Mouse (Mus musculus) telencephalon, adult 2 months (tissue): ENCODE data around the gene Dpf2.

ENCODE experiments used
- DNase-seq: peaks from one replicate; pipeline ENCODE4 v3.0.0-alpha.2; 2011; ENCODE audit warnings: low read depth, low spot score

Gene Dpf2

DNA sequence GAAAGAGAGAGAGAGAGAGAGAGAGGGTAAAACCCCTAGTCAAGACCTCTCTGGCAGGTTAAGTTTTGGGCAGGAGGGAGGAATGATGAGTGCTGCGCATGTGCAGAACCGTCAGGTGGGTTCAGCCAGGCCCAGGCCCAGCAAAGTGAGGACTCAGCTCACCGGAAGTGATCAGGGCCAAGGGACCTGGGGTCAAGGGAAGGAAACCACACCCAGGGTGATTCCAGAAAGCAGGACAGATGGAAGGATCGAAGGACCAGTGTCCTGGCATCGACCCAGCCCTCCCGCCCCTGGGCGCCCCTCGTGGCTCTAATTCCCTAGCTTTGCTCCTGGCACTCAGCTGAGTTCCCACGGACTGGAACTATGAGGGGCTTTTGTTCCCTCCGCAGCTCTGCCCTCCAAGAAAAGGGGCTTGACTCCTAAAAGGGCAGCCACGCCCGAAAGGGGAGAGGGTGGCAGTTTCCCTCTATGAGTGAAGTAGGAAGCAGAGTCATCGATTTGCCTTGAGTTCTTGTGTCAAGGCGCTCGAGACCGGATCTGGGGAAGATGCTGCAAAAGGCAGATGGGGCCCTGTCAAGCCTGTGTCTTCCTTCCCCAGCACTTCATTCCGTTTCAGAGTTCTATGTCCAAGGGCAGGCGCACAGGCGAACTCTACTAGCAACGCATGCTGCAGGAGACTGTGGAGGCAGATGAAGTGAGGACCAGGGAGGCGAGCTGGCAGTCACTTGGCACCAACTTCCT lies 24.5 kb upstream of the Dpf2 start:
- DNase-seq = no peak

DNA sequence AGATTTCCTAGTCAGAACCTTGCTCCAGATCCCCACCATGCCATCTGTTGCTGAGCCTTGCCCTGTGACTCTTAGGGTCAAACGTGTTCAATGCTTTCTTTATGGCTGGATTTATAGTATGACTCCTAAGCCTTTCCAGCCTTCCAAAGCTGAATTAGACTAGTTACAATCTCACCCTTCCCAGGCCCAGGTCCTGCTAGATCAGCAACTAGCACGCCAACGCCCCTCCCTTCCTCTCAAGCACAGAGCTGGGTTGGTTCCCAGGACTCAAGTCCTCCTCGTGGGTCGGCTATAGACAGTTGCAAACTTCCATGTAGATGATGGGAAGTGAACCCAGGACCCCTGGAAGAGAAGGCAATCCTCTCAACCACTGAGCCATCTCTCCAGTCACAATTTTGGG lies 22.9 kb upstream of the Dpf2 start:
- no peak for DNase-seq

DNA sequence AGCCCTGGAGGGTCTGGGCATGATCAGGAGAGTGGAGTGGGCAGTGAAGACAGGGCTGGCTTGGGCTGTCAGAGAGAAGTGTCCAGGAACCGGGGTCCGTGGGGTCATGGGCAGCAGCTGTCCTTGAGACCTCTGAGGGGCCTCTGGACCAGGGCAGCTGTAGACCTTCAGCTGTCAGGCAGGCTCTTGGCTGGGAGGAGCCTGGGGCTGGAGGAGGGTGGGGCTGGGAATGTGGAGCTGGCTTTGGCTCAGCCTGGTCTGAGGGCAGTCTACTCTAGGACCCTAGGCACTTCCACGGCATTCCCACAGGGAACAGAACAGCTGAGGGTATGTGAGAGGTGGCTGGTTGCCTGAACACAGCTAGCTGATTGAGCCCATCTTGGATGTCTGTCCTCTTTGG lies 22.5 kb upstream of the Dpf2 start:
- DNase-seq = no peak

DNA sequence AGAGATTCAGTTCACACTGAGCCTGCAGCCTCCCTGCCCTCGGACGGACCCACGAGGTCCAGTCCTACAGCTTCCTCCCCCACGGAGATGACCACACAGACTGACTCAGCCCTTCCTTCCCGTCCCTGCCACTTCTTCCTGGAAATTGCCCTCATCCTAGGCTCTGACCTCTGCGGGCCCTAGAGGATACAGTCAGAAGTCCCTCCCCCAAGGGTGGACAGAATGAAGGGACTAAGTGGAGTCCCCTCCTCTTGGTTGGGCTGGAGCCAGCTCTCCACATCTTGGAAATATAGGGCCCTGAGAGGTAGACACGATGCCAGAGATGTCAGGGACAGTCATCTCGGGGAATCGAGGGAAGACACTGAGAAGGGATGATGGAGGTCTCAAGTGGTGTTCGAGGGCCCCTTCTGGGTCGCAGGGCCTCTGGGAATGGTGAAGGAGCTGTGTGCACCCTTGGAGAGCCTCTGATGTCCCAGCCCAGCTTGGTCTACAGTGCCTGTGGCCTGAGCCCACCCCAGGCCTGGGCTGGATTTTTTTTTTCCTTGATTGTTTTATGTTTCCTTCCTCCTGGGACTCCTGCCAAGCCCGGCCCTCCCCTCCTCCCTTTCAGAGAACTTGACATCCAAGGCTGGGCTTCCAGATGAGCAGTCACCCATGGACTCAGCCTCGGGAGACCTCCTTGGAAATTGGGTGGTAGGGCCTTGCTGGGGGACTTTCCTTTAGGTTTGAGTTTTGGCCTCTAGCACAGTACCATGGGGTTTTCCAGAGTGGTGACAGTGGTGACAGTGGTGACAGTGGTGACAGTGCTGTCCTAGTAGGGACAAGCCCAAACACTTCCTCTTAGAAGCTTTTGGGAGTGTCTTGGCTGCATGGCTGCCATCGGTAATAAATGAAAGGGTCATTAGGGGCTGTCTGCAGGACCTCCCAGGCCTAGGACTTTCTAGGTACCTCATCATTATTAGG lies 17.1 kb upstream of the Dpf2 start:
- no peak for DNase-seq

DNA sequence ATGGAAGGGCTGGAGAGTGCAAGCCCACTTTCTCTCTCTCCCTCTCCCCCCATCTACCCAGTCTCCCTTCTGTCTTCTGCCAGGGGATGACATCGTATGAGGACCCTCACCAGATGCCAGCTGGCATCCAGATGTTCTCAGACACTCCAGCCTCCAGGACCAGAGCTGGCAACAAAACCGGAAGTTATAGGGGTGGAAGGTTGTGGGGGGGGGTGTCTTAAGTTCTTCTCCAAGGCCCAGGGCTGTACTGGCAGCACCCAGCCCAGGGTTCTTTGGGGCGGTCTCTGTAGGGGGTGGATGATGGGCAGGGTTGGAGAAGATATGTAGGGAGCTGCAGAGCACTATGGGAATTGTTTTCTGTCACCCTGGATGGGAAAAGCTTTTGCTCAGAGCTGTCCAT lies 15.7 kb upstream of the Dpf2 start:
- no peak for DNase-seq

DNA sequence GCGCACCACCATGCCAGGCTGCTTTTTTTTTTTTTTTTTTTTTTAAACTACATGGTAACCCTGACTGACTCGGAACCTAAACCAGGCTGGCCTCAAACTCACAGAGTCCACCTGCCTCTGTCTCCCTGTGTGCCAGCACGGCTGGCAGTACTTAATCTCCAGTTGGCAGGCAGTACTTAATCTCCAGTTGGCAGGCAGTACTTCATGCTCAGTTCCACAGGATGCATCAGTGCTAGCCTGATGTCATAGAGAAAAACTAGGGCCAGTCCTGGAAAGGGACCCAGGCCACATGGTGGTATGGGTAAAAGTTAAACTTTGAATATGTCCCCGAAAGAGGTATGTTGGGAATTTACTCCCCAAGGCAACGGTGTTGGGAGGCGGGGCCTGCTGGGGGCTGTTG lies 15.3 kb upstream of the Dpf2 start:
- DNase-seq = no peak

DNA sequence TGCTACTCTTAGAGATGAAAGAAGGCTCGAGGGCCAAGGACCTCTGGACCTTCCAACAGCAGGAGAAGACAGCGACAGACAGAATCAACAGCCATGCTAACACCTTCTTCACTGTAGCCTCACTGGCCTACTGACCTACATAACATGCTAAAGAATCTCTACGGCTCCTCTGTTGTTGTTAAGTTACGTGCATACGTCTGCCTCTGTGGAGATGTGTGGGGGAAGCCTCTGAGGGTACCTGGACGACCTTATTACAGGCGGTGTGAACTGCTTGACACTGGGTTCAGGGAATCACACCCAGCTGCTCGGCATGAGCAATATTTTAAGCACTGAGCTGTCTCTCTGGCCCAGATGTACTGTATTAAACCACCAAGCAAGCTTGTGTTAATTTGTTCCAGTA lies 14.7 kb upstream of the Dpf2 start:
- no peak for DNase-seq

DNA sequence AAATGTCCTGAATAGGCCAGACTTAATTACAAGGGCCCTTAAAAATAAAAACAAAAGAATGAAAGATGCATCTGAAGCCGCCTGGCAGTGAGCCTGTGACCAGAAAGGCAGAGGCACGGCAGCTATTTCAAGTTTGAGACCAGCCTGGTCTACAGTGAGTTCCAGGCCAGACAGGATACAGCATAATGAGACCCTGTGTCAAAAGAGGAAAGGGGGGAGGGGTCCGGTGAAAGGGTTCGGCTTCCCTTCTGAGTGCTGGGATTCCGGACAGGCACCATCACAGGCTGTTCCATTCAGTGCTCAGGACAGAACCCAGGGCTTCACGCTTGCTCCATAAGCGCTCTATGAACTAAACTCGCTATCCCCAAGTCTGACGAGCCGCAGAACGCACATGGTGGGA lies 14.2 kb upstream of the Dpf2 start:
- no peak for DNase-seq

DNA sequence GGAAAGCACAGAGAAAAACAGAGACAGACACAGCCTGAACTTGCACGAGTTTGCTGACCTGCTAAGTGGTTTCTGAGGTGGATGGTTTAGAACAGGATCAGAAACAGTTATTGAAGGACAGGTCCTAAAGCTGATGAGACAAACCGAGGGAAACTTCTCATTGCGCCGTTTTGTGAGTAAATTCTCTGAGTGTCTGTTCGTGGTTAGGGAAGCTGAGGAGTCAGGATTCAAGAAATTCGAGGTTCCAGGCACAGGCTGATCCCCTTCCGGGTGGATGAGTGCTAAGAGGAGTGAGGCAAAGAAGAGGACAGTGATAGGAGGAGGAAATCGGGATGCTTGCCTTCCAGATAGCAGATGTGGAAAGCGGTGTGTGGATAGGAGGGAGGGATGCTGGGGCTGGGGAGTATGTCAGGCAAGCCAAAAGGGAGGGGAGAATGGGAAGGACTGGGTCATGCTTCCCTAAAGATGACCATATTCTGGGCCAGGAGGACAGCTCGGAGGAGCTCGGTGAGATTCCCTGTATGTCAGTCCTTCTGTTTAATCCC lies 12.6 kb upstream of the Dpf2 start:
- DNase-seq = no peak

DNA sequence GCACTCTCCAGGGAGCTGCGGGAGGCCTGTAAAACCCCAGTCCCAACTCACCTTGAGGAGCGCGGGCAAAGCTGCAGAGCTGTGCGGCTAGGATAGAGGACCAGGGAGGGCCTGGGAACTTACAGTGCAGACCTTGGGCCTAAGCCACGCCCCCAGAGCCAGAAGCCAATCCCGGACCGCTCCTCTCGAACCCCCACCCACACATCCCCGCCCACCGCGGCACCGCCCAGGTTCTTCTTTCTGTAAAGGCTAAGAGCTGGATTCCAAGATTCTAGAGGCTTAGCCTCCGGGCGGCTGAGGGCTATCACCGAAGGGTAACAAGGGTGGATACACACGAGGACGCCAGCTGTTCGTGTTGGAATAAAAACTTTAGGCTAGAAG lies 11.9 kb upstream of the Dpf2 start, which contains the start of gene Cdc42ep2:
TSS of gene Cdc42ep2 (minus strand) at position 104 of the 381 bp plus-strand sequence.
- peak; percentile 91 for DNase-seq

DNA sequence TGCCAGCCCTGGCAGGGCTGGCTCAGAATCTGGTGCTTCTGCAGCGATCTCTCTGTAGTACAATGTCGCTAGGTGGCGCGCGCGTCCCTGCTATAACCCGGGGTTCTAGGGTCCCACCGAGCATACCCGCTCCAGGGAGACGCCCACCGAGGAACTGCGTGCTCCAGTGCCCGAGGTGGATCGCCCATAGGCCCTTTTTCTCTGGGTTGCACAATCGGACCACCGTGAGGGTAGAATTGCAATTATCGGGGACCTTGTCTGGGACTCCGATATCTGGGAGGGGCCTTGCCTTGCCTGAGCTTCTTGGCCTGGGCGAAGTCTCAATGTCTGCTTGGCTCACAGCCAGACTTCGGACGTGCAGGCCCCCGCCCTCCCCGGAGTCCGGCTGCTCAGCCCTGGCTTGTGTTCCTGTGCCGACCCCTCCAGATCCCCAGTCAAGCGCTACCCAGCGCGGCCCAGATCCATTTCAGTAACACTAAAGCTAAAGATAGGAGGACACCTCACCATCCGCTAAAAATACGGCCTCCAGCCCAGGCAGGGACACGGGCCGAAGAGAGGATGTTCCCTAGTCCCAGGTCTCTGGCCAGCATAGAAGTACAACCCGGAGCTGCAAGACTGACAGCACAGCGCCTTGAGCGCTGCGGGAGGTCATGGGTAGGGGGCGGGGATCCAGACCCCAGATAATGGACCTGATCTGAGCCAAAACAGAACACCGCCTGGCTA lies 11.3 kb upstream of the Dpf2 start:
- DNase-seq = peak; percentile 55

DNA sequence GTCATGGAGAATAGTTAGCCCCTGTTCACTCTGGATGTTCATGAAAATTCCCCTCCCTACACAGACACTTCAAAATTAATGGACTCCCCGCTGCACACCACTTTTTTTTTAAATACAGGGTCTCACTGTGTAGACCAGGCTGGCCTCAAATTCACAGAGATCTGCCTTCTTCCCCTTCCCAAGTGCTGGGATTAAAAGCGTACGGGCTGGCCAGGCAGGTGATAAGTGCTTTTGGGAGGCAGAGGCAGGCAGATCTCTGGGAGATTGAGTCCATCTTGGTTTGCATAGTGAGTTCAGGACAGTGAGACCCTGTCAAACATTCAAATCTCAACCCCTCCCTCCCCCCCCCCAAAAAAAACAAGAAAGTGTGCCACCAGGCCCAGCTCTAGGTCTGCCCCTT lies 10.2 kb upstream of the Dpf2 start:
- no peak for DNase-seq

DNA sequence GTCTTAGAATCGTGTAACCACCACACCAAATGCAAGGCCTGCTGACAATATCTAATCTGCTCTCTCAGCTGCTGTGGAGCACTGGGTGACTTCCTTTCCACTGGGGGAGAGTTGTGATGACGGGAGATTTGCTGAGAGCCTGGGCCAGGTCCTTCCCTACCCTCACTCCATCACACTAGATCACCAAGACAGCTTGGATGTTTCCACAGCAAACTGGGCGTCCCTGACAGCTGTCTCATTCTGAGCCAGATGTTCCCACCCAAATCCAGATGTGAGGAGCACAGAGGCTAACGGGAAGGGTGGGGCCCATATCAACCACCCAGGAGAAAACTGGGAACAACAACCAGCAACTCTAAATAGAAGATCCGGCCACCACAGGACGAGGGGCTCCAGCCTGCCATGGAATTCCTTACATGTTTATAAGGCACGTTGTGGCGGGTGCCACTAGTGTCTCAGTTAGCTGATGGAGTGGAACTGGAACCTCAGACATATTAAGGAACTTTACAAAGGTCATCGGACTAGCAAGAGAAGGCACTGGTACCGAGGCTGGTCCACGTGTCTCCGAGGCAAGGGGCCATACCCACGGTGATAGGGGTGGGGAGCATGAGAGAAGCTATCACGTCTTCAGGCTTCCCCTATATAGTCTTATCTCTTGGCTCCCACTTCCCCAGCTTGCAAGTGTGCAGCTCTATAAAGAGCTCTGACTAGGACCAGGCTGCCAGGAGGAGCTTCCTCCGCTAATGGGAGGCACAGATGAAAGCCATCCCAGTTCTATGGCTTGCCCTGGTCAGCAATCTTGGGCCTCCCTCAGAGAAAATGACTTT lies 9.5 kb upstream of the Dpf2 start:
- DNase-seq = no peak

DNA sequence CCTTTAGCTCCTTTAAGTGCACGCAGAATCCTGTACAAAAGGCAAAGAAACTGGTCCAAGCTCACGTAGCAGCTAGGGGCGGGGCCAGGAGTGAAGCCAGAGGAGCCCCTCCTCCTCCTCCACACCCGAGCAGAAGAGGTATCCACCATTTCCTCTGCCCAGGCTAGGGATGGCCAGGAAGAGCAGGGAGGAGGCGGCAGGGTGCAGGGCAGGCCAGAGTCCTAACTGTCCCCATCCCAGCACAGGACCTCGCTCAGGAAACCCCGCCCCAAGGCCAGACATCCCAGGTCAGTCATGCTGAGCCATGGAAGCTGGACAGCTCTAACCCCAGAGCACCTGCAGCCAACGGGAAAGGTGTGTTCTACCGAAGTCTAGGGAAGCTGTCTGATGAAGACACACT lies 8.9 kb upstream of the Dpf2 start:
- DNase-seq = no peak

DNA sequence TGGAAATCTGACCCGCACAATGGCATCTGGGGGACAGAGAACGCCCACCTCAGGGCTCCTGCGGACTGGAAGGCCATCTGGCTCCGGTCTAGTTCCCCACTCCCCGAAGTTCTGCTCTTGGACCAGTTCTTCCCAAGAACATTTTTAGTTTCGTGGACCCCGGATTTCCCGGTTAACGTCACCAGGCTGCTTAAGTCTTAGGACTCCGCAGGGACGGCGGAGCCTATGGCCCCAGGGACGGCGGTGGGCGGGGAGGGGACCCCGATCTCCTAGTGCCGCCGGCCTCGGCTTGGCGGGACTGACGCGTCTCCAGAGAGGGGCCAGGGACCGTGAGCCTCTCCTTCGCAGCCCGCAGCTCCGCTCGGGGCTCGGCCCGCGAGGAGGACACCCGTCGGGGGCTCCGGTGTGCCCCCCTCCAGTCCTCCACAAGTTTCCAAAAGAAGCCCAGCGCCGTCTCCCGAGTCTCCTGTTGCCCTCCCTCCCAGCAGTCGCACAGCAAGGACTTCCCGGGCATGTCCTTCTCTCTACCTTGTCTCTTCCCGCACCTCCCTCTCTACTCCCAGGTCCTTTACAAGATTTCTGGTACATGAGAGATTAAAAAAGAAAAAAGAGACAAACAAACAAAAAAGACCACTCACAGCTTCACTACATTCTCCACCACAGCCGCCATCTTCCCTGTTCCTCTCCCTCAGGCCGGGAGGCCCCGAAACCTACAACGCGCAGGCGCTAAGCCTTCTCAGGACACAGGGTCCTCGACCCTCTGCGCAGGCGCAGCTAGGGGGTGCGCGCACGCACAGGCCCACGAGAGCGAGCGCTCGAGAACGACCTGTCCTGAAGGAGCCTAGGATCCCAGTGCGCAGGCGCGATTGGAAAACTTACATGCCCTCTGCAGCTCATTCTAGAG lies 455 bp downstream of the Dpf2 start:
- peak; percentile 96 for DNase-seq

DNA sequence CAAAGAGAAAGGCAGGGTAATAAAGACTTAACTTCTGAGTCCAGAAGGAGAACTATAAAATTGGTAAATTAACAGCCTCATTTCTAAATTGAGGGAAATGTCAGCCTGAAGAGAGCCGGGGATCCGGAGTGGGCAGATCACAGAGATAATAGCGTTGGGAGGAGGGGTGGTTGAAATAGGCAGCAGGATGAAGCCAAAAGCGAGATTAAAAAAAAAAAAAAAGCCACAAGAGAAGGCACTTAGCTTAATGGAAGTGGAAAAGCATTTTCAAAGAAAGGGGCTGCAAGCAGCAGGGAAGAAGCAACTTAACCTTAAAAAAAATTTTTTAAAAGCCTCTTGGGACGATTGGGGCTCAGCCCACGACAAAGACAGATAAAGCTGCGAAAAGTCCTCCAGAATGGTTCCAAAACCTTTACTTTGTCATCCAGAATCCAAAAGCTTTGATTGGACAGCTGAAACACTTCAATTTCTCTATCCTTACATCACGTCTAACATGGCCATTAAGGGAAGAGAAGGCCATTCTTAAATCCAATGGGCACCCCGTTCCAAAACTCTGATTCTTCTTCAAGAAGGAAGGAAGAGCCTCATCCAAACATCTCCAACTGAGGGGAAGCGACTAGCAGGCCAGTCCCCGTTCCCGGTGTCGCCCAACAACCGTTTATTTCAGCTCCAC lies 1.2 kb downstream of the Dpf2 start:
- DNase-seq = no peak

DNA sequence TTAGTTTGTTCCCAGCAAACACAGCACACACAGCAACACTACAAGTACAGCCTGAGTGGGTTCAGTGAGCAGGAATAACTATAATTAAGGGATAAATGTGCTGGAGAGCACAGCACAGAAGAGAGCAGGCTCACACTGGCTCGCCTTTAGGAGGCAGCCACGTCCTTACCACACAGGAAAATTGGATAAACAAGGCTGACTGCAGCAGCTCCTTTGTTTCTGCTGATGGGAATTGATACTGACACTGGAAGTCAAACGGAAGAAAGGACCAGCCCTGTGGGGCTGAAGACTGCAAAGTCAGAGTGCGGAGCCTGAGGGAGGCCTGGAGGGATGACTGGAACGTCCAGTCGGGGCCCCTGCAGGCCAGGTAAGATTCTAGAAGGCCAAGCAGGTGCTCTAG lies 2.6 kb downstream of the Dpf2 start:
- no peak for DNase-seq

DNA sequence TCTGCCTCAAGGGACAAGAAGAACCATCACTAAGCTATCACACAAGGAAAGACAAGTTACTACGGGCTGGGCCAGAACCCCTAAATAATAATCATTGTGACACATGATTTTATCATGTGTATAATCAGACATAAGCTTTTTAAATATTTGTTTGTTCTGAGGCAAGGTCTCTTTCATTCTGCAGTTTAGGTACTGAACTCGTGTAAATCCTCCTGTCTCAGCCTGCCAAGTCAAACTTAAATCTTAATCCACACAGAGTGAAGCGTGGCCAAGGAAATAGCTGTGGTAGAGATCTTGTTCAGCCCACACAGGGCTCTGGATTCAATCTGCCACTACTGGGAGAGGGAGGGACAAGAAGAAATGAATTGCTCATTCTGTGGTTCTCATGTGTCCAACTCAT lies 5.5 kb downstream of the Dpf2 start:
- no peak for DNase-seq

DNA sequence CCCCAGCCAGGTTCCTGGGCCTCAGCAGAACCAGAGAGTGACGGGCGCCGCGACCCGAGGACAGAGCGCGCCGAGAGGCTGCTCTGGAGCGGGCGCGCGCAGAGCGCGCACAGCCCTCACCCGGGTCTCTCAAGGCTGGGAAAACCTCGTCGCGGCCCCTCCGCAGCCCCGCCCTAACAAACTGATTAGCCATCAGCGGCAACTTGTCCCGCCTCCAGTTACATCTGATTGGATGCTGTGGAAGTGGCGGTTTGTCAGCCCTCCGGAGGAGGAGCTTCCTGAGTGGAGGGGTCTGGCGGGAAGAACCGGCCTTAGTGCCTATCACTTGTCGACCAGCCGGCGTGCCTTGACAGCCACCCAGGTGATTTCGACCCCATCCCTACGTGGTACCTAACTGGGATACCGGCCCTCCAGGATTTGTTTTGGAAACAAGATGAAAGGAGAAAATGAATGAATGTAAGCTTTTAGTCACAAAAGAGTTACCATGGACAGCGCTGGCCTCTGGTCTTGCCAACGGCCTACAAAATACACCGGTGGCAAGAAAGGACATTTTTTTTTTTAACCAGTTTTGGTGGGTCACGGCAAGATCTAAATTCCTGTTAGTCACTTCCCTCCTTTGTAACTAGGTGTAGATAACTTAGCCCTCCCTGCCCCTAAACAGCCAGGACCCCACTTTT lies 18.7 kb downstream of the Dpf2 start, which contains the start of gene Tigd3:
TSS of gene Tigd3 (minus strand) at position 148 of the 677 bp plus-strand sequence.
- peak; percentile 87 for DNase-seq
